Mouse (Mus musculus) testis, adult 10 weeks (tissue): ENCODE data around the gene Vps26a. TPM values are rescaled to one million over a fixed set of nuclear protein-coding genes. Genes with fewer than 3 reads are reported as not detected.

Experiments
- polyA plus RNA-seq: library from polyadenylated mRNA; stranded (reverse); fragments of 350-450 nt; fragmentation: Illumina TruSeq; extraction: RNeasy Lipid Tissue Mini Kit (QIAGEN cat#74804); gene quantifications from one replicate; pipeline ENCODE4 v1.2.3, GENCODE M21; 2014; ENCODE audit warnings: low read depth, low replicate concordance

Vps26a gene
- 706 TPM for polyA plus RNA-seq

DNA sequence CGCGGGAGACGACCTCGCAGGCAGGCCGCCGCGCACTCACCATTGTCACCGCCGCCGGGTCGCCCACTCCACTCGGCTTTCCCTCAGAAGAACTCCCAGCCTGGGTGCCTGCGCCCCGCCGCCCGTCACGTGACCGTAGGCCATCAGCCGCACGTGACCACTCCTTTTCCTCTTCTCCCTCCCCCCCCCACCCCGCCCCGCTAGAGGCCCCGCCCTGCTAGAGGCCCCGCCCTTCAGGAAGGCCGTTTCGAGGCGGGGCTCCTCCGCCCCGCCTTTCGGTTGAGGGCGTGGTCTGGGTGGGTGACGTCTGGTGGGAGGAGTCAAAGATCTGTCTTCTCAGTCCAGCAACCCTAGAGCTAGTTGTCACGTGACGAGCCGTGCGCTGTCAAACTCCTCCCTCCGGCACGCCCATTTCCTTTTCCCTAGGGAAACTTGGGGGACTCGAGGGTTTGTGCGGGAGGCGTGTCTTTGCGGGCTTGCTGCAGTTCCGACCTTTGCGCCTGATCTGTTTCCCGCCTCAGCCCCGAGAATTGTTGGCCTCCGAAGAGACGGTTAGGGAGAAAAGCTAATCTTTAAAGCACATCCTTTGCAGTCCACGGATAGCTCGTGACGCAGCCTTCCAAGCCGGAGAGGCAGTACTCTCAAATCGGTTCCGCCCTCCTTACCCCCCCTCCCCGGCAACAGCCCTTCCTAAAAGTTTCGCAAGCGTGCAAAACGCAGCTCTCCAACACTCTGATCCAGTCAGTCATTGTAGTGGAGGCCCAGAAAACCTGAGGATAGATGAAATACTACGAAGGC is at the start of gene Vps26a:
Gene Vps26a (minus strand): TSS at position 188 of the 798 bp plus-strand sequence.

DNA sequence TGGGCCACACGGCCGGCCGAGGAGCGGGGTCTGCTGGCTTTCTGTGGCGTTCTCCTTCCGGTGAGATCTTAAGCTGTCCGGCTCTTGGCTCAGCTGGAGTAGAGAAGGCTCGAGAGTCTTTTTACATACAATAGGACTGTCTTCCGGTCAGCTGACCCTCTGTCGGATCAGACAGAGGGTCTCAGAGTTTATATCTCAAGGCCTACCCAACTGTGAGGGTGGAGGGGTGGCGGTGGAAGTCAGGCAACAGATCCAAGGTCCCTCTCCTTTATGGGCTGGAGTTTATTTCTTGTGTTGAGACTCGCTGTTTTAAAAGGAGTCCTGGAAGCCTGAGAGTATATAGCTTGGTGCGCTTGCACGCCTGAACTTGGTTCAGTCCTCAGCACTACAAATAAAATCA is 40.7 kb upstream of the Vps26a start, which contains the start of gene Srgn:
Gene Srgn (minus strand): TSS at position 101 of the 400 bp plus-strand sequence.

DNA sequence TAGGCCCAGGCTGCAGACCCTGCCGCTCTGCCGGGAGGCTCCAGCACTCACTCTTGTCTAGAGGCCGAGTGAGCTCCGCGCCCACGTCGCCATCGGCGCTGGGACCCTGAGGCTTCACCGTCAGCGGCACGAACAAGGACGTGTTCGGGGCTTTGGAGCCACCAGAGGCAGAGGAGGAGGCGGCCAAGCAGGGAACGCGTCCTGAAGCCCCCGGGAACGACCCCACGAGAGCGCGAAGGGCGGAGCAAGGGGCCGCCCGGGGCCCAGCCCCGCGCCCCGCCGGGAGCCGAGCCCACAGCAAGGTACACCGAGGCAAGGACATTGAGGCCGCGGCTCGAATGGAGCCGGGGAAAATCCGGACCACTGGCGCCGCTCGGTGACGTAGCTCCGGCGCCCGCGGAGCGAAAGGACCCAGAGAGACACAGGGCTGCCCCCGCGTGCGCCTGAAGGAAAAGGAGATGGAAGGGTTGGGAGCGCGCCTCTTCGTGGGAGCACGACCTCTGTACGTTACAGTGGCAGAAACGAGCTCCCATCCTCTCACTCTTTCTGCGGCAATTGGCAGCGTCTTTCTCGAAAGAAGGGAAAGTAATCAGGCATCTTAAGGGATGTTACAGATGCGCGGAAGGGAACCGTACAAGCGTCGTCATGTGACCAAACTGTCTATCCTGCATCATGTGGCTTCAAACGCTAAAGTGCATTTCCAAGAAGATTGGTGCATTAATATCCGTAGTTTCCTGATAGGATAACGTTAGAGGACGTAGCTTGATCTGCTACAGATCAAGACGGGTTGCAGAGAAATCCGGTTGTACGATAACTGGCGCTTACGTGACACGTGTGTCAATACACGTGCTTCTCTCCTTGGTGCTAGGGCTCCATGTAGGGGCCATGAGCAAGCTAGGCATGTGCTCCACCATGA is 37.0 kb downstream of the Vps26a start, which contains the start of the genes 4930507D05Rik and Supv3l1:
Gene 4930507D05Rik (plus strand): TSS at position 126 of the 916 bp plus-strand sequence.
Gene Supv3l1 (minus strand): TSS at position 375 of the 916 bp plus-strand sequence.

DNA sequence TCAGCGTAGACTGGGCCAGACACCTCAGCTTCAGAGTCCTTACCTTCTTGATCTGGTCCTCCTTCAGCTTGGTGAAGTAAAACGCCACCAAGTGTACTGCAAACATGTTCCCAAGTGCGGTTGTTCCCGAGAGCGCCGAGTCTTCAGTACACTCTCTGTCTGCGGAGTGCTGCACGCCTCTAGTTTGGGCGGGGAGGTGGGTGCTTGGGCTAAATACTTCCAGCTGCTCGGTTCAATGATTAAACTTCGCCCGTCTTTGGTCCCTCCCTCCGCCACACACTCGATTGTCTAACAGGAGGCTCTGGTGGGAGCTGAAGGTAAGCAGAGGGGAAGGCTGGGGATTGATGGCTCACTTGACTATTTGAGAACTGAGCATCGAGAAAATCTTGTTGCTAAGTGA is 64.3 kb downstream of the Vps26a start, which contains the start of gene Hkdc1:
Gene Hkdc1 (minus strand): TSS at position 237 of the 400 bp plus-strand sequence.

Other genes starting within 250 kb of the Vps26a start
- gene Tacr2, start 234.4 kb downstream of the Vps26a start, polyA plus RNA-seq, result 0.27 TPM
- gene Hk1, start 106.9 kb downstream of the Vps26a start, polyA plus RNA-seq, result 1,584 TPM
- not detected for gene Hkdc1, start 64.3 kb downstream of the Vps26a start, polyA plus RNA-seq
- 2.4 TPM for gene 4930507D05Rik, start 37.3 kb downstream of the Vps26a start, polyA plus RNA-seq
- gene Supv3l1, start 37.1 kb downstream of the Vps26a start, polyA plus RNA-seq, result 18.8 TPM
- gene Srgn, start 40.6 kb upstream of the Vps26a start, polyA plus RNA-seq, result 23.3 TPM
- 46.3 TPM for gene Kif1bp, start 91.7 kb upstream of the Vps26a start, polyA plus RNA-seq
- gene Ddx21, start 115.5 kb upstream of the Vps26a start, polyA plus RNA-seq, result 52.9 TPM
- 165 TPM for gene Ddx50, start 164.4 kb upstream of the Vps26a start, polyA plus RNA-seq
- 1.1 TPM for gene Stox1, start 239.3 kb upstream of the Vps26a start, polyA plus RNA-seq